Mouse (Mus musculus) midbrain, embryonic 14.5 days (tissue): ENCODE results near the gene Znfx1. TPM values are rescaled to one million over a fixed set of nuclear protein-coding genes. Genes with fewer than 3 reads are reported as not detected.

Source experiments
- ATAC-seq: fragments of 200-750 bp; cut with Nextera tagmentation; 2 replicates; pipeline ENCODE4 v1.8.0; 2017; ENCODE audit warnings: moderate number of reproducible peaks, moderate library complexity; ENCODE audit not compliant: low FRiP score, low TSS enrichment
- DNase-seq: peaks from one replicate; pipeline ENCODE4 v3.0.0-alpha.2; 2015
- H3K27ac ChIP-seq: fragments of 300-500 bp; sonication (generic); replicated peaks from 2 replicates; pipeline ENCODE4 v1.5.1; 2014; ENCODE audit warnings: mild to moderate bottlenecking, low read depth, low read length, moderate library complexity
- H3K27me3 ChIP-seq: fragments of 300-500 bp; sonication (generic); 2 replicates; pipeline ENCODE4 v1.6.1; 2014; ENCODE audit warnings: low read length, control low read depth, mixed read lengths; ENCODE audit not compliant: control insufficient read depth, insufficient read depth
- H3K36me3 ChIP-seq: fragments of 300-500 bp; sonication (generic); 2 replicates; pipeline ENCODE4 v1.6.1; 2014; ENCODE audit warnings: low read length, control low read depth; ENCODE audit not compliant: control insufficient read depth, insufficient read depth
- H3K4me1 ChIP-seq: fragments of 300-500 bp; sonication (generic); 2 replicates; pipeline ENCODE4 v1.6.1; 2014; ENCODE audit warnings: mild to moderate bottlenecking, antibody characterized with exemption, low read length, control low read depth; ENCODE audit not compliant: control insufficient read depth, insufficient read depth
- H3K4me2 ChIP-seq: fragments of 300-500 bp; sonication (generic); 2 replicates; pipeline ENCODE4 v1.6.1; 2014; ENCODE audit warnings: mild to moderate bottlenecking, low read length, moderate library complexity
- H3K4me3 ChIP-seq: fragments of 300-500 bp; sonication (generic); replicated peaks from 2 replicates; pipeline ENCODE4 v1.5.1; 2014; ENCODE audit warnings: low read depth, low read length
- H3K9ac ChIP-seq: fragments of 300-500 bp; sonication (generic); replicated peaks from 2 replicates; pipeline ENCODE4 v1.6.1; 2014; ENCODE audit warnings: mild to moderate bottlenecking, low read length, moderate library complexity
- H3K9me3 ChIP-seq: fragments of 300-500 bp; sonication (generic); 2 replicates; pipeline ENCODE4 v1.6.1; 2016; ENCODE audit warnings: low read length, control low read depth, mixed read lengths; ENCODE audit not compliant: control insufficient read depth
- WGBS: fragments of 180-500 bp; shearing (Covaris S2); extraction: QIAGEN DNeasy Blood & Tissue Kit; methylation state at CpG from one replicate; pipeline ENCODE4 v1.1.7; 2014; 5-methylcytosine and 5-hydroxymethylcytosine counted together
- polyA plus RNA-seq: library from polyadenylated mRNA; unstranded; fragments of >200 nt; fragmentation: Nextera tagmentation; extraction: Ambion mirVana; gene quantifications from 2 replicates; pipeline ENCODE4 v1.2.1, GENCODE M21; 2014

Gene Znfx1
- polyA plus RNA-seq, 1 experiment from 2014 or later = 8.9 TPM

DNA sequence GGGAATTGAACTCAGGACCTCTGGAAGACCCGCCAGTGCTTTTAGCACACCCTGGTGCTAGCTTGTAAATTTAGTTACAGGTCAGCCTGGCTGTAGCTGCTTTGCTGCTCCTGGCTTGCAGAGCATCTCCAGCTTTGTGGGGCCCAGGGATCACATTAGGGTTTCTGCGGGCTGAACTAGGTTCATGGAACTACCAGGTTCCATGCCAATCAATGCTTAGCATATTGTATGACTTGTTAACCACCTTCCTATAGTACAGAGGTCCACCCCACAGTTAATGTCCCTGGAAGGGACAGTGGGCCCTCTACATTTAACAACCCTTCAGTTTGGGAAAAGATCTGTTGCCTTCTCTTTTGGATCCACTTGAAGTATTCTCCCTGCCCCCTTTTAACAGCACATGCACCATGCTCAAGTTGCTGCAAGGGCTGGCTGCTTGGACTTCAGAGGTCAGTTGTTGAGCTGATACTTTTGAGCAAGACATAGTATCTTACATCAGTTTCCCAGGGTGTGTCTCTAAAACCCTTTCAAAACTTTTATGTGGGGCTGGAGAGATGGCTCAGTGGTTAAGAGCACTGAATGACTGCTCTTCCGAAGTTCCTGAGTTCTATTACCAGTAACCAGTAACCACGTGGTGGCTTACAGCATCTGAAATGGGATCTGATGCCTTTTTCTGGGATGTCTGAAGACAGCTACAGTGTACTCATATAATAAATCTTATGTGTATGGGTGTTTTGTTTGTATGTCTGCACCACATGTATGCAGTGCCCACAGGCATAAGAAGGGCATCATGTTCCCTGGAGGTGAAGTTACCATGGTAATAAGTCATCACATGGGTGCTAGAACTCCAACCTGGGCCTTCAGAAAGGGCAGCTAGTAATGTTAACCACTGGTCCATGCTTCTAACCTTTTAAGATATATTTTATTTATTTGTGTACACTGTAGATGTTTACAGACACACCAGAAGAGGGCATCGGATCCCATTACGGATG, 4.0 kb upstream of the Znfx1 start:
- ATAC-seq = no peak
- Histone ChIP-seq H3K4me3 (no peak overlapping the region), H3K9ac (no peak overlapping the region), H3K4me2 (no peak overlapping the region), H3K4me1 (peaks cover 14% of the 10 kb centered on the region), H3K27me3 (no peaks in the 10 kb centered on the region), H3K27ac (no peak overlapping the region), H3K9me3 (no peaks in the 10 kb centered on the region), H3K36me3 (peaks cover 24% of the 10 kb centered on the region)
- no peak for DNase-seq
- 30% methylated on average over 6 of the region's 6 CpGs for WGBS

DNA sequence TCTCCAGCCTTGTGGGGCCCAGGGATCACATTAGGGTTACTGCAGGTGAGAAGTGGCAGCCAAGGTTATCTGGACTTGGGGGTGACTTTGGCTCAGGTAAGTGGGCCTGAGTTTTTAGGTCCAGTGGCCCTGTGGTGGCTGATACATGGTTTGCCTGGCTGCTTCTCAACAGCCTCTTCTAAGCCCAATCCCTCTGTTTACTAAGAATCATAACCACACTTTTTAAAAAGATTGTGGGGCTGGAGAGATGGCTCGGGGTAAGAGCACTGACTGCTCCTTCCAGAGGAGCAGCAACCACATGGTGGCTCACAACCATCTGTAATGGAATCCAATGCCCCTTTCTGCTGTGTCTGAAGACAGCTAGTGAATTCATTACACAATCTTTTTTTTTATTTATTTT, 3.2 kb upstream of the Znfx1 start:
- Histone ChIP-seq H3K36me3 (peaks cover 24% of the 10 kb centered on the region), H3K4me3 (no peak overlapping the region), H3K4me2 (no peak overlapping the region), H3K27me3 (no peaks in the 10 kb centered on the region), H3K9me3 (no peaks in the 10 kb centered on the region), H3K27ac (no peak overlapping the region), H3K4me1 (peaks cover 19% of the 10 kb centered on the region), H3K9ac (no peak overlapping the region)
- no peak for ATAC-seq
- no peak for DNase-seq
- 53% methylated on average over 1 of the region's 1 CpGs for WGBS

DNA sequence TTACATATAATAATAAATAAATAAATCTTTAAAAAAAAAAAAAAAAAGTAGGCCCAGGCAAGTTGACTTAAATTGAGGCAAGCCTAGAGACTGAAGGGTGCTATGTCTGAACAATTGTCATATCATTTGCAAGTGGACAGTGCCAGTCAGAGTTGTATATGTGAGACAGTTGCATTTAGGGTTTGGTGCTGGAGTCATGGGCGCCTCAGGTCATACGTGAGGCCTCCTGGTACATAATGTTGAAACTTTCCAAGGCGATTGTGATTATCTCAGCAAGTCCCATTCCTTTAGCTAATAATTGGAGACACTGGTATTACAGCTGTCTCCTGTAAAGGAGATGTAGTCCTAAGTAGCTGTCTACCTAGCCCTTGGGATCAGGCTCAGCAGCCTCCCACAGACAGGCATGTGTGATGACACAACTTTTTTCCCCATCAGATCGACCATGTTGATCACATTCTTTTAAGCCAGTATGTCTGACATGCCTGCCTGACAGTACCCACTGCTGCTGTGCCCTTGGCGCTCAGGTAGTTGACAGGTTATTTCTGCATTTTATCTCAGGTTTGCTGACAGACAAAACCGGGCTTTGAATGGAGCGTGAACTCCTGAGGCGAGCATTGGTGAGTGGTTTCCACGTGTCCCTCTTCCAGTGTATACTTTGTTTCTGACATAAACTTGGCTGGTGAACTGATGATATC, 1.9 kb upstream of the Znfx1 start:
- Histone ChIP-seq H3K27ac (no peak overlapping the region), H3K9me3 (no peaks in the 10 kb centered on the region), H3K36me3 (peaks cover 26% of the 10 kb centered on the region), H3K4me3 (peak overlapping the region; percentile 88), H3K4me2 (peak overlapping the region; percentile 90), H3K9ac (peak overlapping the region; percentile 56), H3K27me3 (no peaks in the 10 kb centered on the region), H3K4me1 (peaks cover 23% of the 10 kb centered on the region)
- no peak for DNase-seq
- no peak for ATAC-seq
- 20% methylated on average over 9 of the region's 9 CpGs for WGBS

DNA sequence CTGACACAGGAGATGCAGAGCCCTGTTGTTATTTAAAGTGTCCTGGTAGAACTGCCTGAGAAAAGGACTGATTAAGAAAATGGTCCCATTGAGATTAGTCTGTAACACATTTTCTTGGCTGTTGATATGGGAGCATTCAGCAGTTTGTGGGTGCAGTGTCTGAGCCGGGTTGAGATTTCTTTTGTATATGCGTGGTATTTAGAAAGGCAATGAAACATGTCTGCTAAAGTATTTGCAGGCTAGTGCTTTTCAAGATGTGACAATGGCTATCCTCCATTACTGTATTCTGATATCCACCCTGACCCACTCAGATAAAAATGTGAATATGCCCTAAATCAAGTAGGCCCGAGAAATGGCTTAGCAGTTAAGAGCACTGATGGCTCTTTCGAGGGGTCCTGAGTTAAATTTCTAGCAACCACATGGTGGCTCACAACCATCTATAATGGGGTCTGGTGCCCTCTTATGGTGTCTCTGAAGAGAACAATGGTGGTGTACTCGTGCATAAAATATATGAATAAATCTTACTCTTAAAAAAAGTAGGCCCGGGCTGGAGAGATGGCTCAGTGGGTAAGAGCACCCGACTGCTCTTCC, 1.2 kb upstream of the Znfx1 start:
- H3K36me3 ChIP-seq = peaks cover 30% of the 10 kb centered on the region
- WGBS = 1% methylated on average over 7 of the region's 7 CpGs
- peaks cover 25% of the 10 kb centered on the region for H3K4me1 ChIP-seq
- no peaks in the 10 kb centered on the region for H3K9me3 ChIP-seq
- ATAC-seq = no peak
- DNase-seq = peak; percentile 71
- no peaks in the 10 kb centered on the region for H3K27me3 ChIP-seq
- H3K4me3 ChIP-seq = peak overlapping the region; percentile 88
- peak overlapping the region; percentile 90 for H3K4me2 ChIP-seq
- peak overlapping the region; percentile 93 for H3K9ac ChIP-seq
- H3K27ac ChIP-seq = peak overlapping the region; percentile 93

DNA sequence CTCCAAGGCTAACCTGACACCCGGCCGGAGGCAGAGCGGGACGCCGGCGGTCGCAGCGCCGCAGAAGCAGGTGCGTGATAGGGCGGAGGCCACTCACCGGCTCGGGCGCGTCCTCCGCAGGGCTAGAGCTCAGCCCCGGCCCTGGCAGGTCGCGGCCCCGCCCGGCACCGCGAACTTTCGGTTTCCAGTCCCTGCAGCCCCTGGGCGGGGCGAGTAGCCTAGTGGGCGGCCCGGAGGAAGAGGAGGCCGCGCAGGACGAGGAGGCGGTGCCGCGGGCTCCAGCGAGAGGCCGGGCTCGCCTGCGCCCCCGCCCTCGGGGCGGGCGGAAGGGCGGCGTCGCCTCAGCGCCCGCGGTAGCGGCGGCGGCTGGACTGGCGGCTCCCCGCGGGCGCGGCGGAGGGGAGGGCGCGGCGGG, 311 bp downstream of the Znfx1 start:
- ATAC-seq = peak; percentile 86
- H3K27me3 ChIP-seq = no peaks in the 10 kb centered on the region
- peak overlapping the region; percentile 93 for H3K27ac ChIP-seq
- H3K4me3 ChIP-seq = peak overlapping the region; percentile 88
- peaks cover 25% of the 10 kb centered on the region for H3K4me1 ChIP-seq
- H3K4me2 ChIP-seq = peak overlapping the region; percentile 73
- H3K9ac ChIP-seq = peak overlapping the region; percentile 93
- peak; percentile 89 for DNase-seq
- H3K9me3 ChIP-seq = no peaks in the 10 kb centered on the region
- peaks cover 43% of the 10 kb centered on the region for H3K36me3 ChIP-seq
- whole genome bisulfite sequencing = under 1% methylated on average over 46 of the region's 60 CpGs

DNA sequence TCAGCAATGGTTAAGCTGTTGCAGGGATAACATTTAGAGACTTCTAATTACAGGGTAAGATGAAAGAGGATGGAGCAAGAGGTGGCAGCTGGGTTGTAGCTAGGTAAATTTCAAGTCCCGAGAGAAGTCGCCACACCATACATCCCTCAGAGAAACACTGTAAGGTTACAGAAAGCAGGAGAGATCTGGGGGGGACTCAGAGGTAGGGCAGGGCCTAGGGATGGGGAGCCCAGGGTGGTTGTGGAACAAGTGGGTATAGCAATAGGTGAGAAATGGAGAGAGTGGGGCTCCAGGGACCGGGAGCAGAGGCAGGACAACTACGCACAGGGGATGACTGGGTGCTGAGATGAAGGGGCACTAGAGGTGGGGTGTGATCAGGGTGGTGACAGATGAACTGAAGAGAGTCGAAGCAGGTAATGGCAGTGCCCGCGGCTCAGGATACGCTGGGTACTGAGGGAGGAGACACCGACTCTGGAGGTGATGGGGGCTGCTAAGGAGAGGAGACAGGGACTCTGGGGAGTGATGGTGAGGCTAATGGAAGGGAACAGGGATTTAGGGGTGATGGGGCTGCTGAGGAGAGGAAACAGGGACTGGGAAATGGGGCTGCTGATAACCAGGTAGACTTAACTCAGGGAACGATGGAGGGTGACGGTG, 1.3 kb downstream of the Znfx1 start:
- Histone ChIP-seq H3K4me2 (peak overlapping the region; percentile 73), H3K27me3 (no peaks in the 10 kb centered on the region), H3K4me3 (peak overlapping the region; percentile 88), H3K4me1 (peaks cover 25% of the 10 kb centered on the region), H3K27ac (no peak overlapping the region), H3K9ac (peak overlapping the region; percentile 93), H3K9me3 (no peaks in the 10 kb centered on the region), H3K36me3 (peaks cover 49% of the 10 kb centered on the region)
- WGBS = 31% methylated on average over 11 of the region's 11 CpGs
- DNase-seq = no peak
- ATAC-seq = no peak

DNA sequence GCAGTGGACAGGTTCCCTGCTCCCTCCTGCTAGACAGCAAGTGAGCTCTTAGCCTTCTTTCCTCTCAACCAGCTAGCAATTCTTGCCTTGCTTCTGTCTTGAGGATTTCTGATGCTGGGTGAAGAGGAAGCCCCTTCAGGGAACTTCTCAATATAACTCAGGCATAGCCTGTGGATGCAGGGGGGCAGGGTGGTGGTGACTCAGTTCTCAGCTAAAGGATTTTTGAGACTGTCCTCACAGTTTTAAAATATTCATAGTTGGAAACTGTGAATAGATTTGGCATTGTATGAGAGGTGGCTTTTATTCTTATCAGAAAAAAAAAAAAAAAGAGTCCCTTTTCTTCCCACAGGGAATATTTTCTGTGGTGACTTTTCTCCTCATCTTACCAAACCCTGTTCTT, 2.1 kb downstream of the Znfx1 start:
- no peak overlapping the region; the same call in 1 of the 2 replicates for H3K4me2 ChIP-seq

DNA sequence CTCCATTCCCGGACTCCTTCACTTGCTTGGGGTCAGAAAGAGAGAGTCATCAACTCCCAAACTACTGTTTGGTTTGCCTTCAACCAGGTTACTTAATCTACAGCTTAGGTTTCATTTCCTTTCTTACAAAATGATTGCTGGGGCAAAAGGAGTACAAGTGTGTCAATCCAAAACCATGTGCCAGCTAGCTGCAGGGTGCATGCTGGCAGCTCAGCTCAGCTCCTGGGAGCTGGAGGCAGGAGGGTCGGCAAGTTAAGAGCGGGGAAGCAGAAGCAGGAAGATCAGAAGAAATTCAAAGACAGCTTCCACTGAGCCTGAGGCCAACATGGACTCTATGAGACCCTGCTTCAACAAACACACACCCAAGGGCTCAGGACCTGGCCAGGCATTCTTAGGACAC, 2.5 kb downstream of the Znfx1 start:
- ATAC-seq (no peak), DNase-seq (no peak)
- no peaks in the 10 kb centered on the region for H3K27me3 ChIP-seq
- WGBS = 68% methylated on average over 3 of the region's 3 CpGs
- H3K4me1 ChIP-seq = peaks cover 24% of the 10 kb centered on the region
- no peak overlapping the region; the same call in 1 of the 2 replicates for H3K4me3 ChIP-seq
- no peaks in the 10 kb centered on the region for H3K9me3 ChIP-seq
- H3K36me3 ChIP-seq = peaks cover 49% of the 10 kb centered on the region
- no peak overlapping the region for H3K9ac ChIP-seq
- no peak overlapping the region for H3K27ac ChIP-seq
- no peak overlapping the region for H3K4me2 ChIP-seq

More for the DNA sequence above, 2.1 kb downstream of the Znfx1 start:
- Histone ChIP-seq H3K36me3 (peaks cover 49% of the 10 kb centered on the region), H3K9ac (no peak overlapping the region), H3K4me3 (no peak overlapping the region; the same call in 1 of the 2 replicates), H3K27ac (no peak overlapping the region), H3K4me1 (peaks cover 25% of the 10 kb centered on the region), H3K27me3 (no peaks in the 10 kb centered on the region), H3K9me3 (no peaks in the 10 kb centered on the region)
- no peak for DNase-seq
- ATAC-seq = no peak
